Mouse (Mus musculus): Measurements from ENCODE around the gene Esf1.
"Not testable (repeated sequence)": the region's sequence is repeated elsewhere in the genome, so short reads cannot be mapped to it uniquely, and the experiment has no call there.

The Esf1 gene

GRCm38 (mm10) chr2:140170127-140170802 is at the start of gene Esf1, which contains the start of gene Ndufaf5:
Gene Esf1, minus strand, starts transcription at chr2:140170564.
Gene Ndufaf5, plus strand, starts transcription at chr2:140170649.
- in situ Hi-C loops (cut with MboI), result no loop called here

DNA sequence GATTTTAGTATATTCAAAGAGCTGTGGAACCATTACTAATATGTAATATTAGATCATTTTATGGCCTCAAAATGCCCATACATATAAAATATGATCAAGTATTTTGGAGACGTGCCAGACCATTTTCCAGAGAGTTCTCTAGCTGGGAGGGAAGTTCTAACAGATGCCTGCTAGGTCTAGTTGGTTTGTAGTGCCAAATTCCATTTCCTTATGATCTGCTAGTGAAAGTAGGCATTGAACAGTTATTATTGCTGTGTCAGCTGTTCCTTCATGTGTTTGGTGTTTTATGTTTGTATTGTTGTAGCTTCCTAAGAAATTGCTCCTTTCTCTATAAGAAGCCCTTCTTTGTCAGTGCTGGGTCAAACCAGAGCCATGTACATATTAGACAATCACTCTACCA is 45.6 kb upstream of the Esf1 start:
- in situ Hi-C loops (cut with MboI), result no loop called here

DNA sequence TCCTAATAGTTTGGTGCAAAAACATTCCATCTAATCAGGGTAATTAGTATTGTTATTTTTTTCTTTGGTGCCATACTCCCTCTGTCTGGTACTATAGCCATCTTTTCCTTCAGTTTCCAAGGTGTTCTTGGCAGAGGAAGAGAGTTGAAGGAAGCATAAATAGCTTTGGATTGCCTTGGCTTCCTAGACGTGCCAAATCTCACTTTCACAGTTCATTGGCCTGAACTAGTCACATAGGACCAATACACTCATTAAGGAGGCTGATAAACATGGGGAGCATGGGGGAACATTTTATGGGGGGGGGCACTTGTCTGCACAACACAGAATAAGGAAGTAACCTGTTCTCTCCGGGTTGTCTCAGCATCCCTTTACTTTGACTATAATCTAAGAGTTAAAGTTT is 45.1 kb upstream of the Esf1 start:
- in situ Hi-C loops (cut with MboI), result no loop called here

GRCm38 (mm10) chr2:140214519-140215027 is 44.2 kb upstream of the Esf1 start:
- in situ Hi-C loops (cut with MboI), result no loop called here

- in situ Hi-C loops (cut with MboI), result no loop called here
These were observed 33.4 kb upstream of the Esf1 start for GRCm38 (mm10) chr2:140203756-140204155.

- in situ Hi-C loops (cut with MboI), result no loop called here
These were observed 32.2 kb upstream of the Esf1 start for GRCm38 (mm10) chr2:140202573-140202972.

DNA sequence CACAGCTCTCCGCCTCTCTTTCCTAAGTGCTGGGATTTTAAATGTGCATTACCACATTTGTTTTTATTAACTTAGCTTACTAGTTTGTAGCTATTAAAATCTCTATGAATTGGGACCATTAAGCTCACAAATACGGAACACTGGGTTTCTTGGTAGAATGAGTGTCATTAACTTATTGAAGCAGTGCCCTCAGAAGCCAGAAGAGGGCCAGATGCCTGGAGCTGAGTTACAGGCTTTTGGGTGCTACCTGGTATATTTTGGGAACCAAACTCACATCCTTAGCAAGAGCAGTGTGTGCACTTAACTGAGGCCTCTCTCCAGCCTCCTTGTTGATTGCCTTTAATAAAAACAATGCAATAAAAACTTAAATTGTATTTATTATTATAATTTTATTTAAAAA is 30.3 kb upstream of the Esf1 start:
- in situ Hi-C loops (cut with MboI), result no loop called here

GRCm38 (mm10) chr2:140185685-140186210 is 15.4 kb upstream of the Esf1 start:
- in situ Hi-C loops (cut with MboI), result not testable (repeated sequence)

DNA sequence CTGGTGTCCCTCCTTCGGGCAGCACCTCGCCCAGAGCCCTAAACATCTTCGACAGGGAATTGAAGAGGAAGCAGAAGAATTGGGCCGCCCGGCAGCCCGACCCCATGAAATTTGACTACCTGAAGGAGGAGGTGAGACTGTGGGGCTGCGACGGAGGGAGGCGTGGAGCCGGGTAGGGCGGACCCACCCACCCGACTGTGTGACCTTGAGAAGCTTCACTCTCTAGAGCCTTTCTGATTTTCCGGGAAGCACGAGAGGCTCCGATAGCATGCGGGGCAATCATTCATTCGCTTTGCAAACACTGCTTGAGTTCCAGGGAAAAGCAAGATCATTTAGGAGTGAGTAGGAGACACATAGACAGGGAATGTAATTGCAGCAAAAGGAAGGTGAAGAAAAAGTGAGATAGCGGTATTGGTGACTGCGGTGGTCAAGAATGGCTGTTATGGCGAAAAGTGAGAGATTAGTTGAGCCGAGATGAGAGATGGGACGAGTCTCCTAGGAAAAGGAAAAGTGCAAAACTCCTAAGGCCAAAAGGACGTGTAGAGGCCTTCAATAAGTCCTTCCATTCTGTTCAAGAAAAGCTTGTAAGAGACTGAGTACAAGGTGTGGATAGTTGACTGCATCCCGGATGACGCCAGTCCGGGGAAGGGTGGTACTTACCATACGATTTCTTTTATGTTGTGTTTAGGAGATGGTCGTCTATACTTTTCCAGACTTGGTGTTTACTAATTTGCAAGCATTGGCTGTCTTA is 614 bp upstream of the Esf1 start:
- in situ Hi-C loops (cut with MboI), result no loop called here

GRCm38 (mm10) chr2:140169057-140169456 is 1.3 kb downstream of the Esf1 start:
- in situ Hi-C loops (cut with MboI), result no loop called here

DNA sequence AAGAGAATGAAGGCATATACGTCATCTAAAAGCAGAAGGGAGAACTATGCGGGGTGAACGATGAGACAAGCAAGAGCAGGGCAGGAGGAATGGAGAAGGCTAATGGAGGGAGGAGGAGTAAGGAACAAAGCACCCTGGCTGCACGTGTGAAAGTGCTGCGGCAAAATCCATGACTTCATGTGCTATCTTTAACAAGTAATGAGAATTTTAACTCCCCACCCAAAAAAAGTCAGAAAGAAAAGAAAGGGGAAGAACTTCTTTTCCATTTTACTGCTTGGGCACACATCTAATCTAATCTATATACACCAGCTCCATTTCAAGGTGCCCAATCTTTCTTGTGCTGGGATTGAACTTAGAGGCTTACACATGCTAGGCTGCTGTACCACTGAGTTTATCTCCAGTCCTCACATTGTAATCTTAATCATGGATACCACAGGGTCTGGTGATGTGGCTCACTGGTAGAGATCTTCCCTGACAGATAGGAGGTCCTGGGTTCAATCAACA is 7.0 kb downstream of the Esf1 start:
- in situ Hi-C loops (cut with MboI), result no loop called here

DNA sequence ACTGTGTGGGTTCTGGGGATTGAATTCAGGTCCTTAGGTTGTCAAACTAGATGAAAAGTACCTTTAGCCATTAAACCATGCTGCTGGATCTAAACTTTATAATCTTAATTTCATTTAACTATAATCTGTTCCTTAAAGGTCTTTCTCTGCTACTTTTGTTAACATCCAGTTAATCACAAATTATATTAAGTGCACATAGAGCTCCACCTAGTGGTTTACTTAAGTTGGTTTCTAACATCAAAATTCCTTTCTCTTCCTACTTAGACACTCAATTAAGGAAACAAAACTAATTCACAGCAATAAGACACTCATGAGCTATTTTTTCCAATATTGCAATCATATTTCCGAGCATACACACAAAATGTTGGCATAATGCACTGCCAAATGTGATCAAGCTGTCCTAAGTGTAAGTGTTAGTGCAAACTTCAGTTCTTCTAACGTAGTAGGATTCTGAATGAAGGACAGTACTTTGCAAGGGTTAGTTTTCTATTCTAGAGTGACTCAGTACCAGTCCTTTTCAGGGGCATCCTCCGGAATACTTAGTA is 11.1 kb downstream of the Esf1 start:
- in situ Hi-C loops (cut with MboI), result no loop called here

DNA sequence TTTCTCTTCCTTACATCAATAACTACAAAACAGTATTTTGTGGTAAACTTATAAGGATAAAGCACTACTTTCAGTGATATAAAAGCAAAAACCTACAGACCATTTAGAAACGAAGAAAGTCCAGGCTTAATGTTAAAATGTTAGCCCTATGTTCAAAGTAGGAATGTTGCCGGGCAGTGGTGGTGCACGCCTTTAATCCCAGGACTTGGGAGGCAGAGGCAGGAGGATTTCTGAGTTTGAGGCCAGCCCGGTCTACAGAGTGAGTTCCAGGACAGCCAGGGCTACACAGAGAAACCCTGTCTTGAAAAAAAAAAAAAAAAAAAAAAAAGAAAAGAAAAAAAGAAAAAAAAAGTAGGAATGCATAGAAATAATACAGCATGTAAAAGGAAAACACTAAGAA is 18.6 kb downstream of the Esf1 start, which contains the start of gene Gm17374:
Gene Gm17374, plus strand, starts transcription at position 301 of the 400 bp plus-strand sequence.
- in situ Hi-C loops (cut with MboI), result not testable (repeated sequence)

DNA sequence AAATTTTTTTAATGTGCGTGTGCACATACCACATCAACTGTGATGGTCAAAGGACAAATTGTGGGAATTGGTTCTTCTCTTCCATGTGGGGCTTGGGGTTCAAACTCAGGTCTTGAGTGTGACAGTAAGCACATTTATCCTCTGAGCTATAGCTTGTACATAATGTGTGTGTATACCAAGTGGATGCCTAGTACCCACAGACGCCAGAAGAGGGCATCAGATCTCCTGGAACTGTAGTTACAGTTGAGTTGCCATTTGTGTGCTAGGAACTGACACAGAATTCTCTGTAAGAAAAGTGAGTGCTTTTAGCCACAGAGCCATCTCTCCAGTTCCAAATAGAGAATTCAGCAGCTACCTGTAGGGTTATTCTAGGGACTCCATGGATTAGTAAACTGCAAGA is 44.8 kb downstream of the Esf1 start:
- in situ Hi-C loops (cut with MboI), result no loop called here

DNA sequence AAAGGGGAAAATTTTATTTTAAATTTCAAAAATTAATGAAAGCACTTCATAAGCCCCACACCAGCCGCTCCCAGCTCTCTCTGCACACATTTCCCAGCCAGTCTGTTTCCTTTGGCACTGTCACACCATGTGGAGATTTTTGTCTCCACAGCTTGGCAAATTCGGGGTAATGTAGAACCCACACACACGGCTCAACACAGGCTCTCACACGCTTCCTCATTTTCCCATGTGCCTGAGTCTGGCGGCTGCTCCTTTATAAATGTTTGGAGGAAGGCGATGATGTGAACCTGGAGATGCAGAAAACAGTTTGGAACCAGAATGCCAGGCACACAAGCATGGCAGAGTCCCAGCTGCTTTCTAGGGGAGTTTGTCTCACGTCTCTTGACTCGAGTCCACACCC is 56.5 kb downstream of the Esf1 start:
- in situ Hi-C loops (cut with MboI), result no loop called here

- in situ Hi-C loops (cut with MboI), result no loop called here
These were observed 61.4 kb downstream of the Esf1 start for GRCm38 (mm10) chr2:140108945-140109344.

GRCm38 (mm10) chr2:140107641-140108040 is 62.7 kb downstream of the Esf1 start:
- in situ Hi-C loops (cut with MboI), result no loop called here

GRCm38 (mm10) chr2:140104951-140105350 is 65.4 kb downstream of the Esf1 start:
- in situ Hi-C loops (cut with MboI), result no loop called here

- in situ Hi-C loops (cut with MboI), result no loop called here
These were observed 69.6 kb downstream of the Esf1 start for GRCm38 (mm10) chr2:140100551-140101474.

- in situ Hi-C loops (cut with MboI), result no loop called here
These were observed 70.4 kb downstream of the Esf1 start for GRCm38 (mm10) chr2:140099971-140100370.

DNA sequence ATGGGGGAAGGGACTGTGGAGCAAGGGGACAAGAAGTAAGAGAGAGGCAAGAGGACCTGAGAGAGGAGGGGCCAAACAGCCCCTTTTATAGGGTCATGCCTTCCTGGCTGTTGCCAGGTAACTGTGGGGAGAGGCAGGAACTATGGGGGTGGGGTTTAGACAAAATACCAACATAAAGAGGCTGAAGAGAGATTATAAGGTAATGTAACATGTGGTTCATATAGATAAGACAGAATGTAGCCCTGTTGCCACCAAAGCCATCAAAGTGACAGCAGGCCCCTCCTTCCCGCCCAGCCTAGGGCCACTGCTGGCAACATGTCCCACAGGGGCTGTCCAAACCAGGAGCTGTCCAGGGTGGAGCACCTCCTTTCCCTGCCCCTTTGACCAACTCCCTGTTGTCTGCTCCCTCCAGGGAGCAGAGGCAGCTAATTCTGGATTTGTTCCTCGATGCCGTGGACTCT is 73.2 kb downstream of the Esf1 start:
- in situ Hi-C loops (cut with MboI), result no loop called here

Measured in mature B cell (primary cell).